Mouse (Mus musculus) neural tube, embryonic 11.5 days (tissue): ENCODE measurements at regions not wholly inside any gene's neighbourhood (a gene's known extent, or its start where the extent isn't known, plus 50 kb on each side); places are given as distances from the start of the nearest gene placed in this dataset.
A peak's percentile ranks its signal among the peaks of the same experiment; 100 is the strongest.
"Not testable (repeated sequence)": the region's sequence is repeated elsewhere in the genome, so short reads cannot be mapped to it uniquely, and the experiment has no call there.

Experiments used
- ATAC-seq: fragments of 200-750 bp; cut with Nextera tagmentation; 2 replicates; pipeline ENCODE4 v1.8.0; 2017; ENCODE audit warnings: moderate number of reproducible peaks, mild to moderate bottlenecking, moderate TSS enrichment, moderate library complexity; ENCODE audit not compliant: insufficient read depth, low FRiP score, low TSS enrichment
- DNase-seq: peaks from one replicate; pipeline ENCODE4 v3.0.0-alpha.2; 2015; ENCODE audit warnings: low spot score
- H3K27ac ChIP-seq: fragments of 300-500 bp; sonication (generic); 2 replicates; pipeline ENCODE4 v1.5.1; 2014; ENCODE audit warnings: low read depth, mild to moderate bottlenecking, low read length
- H3K27me3 ChIP-seq: fragments of 300-500 bp; sonication (generic); 2 replicates; pipeline ENCODE4 v1.6.1; 2014; ENCODE audit warnings: mild to moderate bottlenecking, low read length, mixed read lengths; ENCODE audit not compliant: control insufficient read depth, insufficient read depth
- H3K36me3 ChIP-seq: fragments of 300-500 bp; sonication (generic); 2 replicates; pipeline ENCODE4 v1.6.1; 2014; ENCODE audit warnings: mild to moderate bottlenecking, low read length, moderate library complexity, mixed read lengths; ENCODE audit not compliant: control insufficient read depth, insufficient read depth
- H3K4me1 ChIP-seq: fragments of 300-500 bp; sonication (generic); 2 replicates; pipeline ENCODE4 v1.6.1; 2014; ENCODE audit warnings: low read length, mixed read lengths; ENCODE audit not compliant: control insufficient read depth, insufficient read depth
- H3K4me2 ChIP-seq: fragments of 300-500 bp; sonication (generic); 2 replicates; pipeline ENCODE4 v1.6.1; 2014; ENCODE audit warnings: low read depth, mild to moderate bottlenecking, moderate library complexity
- H3K4me3 ChIP-seq: fragments of 300-500 bp; sonication (generic); 2 replicates; pipeline ENCODE4 v1.5.1; 2014; ENCODE audit warnings: low read depth, low read length
- H3K9ac ChIP-seq: fragments of 300-500 bp; sonication (generic); 2 replicates; pipeline ENCODE4 v1.6.1; 2014; ENCODE audit warnings: mild to moderate bottlenecking, low read length
- H3K9me3 ChIP-seq: fragments of 300-500 bp; sonication (generic); 2 replicates; pipeline ENCODE4 v1.6.1; 2016; ENCODE audit warnings: low read length; ENCODE audit not compliant: control insufficient read depth
- WGBS: fragments of 180-500 bp; shearing (Covaris S2); extraction: QIAGEN DNeasy Blood & Tissue Kit; methylation state at CpG from one replicate; pipeline ENCODE4 v1.1.7; 2014; 5-methylcytosine and 5-hydroxymethylcytosine counted together

- no peaks in the 10 kb centered on the region for H3K27me3 ChIP-seq
- ATAC-seq (peak; percentile 38; the same call in 1 of the 2 replicates), DNase-seq (no peak)
- H3K4me1 ChIP-seq: no peaks in the 10 kb centered on the region
- H3K36me3 ChIP-seq: no peaks in the 10 kb centered on the region
- no peak overlapping the region for H3K27ac ChIP-seq
- no peaks in the 10 kb centered on the region for H3K9me3 ChIP-seq
- 57% methylated on average over 3 of the region's 3 CpGs for WGBS
- no peak overlapping the region for H3K4me3 ChIP-seq
- no peak overlapping the region for H3K9ac ChIP-seq
- no peak overlapping the region for H3K4me2 ChIP-seq
Measured at GRCm38 (mm10) chr13:4712698-4713097, 103.7 kb upstream of the Akr1e1 start.

- ATAC-seq, H3K4me1 ChIP-seq, H3K36me3 ChIP-seq, H3K9ac ChIP-seq, H3K9me3 ChIP-seq, H3K27ac ChIP-seq, H3K4me2 ChIP-seq, DNase-seq, H3K27me3 ChIP-seq, H3K4me3 ChIP-seq: not testable (repeated sequence)
- 57% methylated on average over 2 of the region's 2 CpGs for WGBS
Measured at GRCm38 (mm10) chr13:4699591-4699990, 90.6 kb upstream of the Akr1e1 start.

- H3K36me3 ChIP-seq: no peaks in the 10 kb centered on the region
- ATAC-seq: no peak
- H3K27me3 ChIP-seq: no peaks in the 10 kb centered on the region
- H3K4me3 ChIP-seq: no peak overlapping the region
- no peak overlapping the region for H3K9ac ChIP-seq
- peak; percentile 26 for DNase-seq
- H3K9me3 ChIP-seq: no peaks in the 10 kb centered on the region
- WGBS: 41% methylated on average over 11 of the region's 11 CpGs
- H3K27ac ChIP-seq: no peak overlapping the region
- H3K4me1 ChIP-seq: no peaks in the 10 kb centered on the region
- no peak overlapping the region for H3K4me2 ChIP-seq
Measured at GRCm38 (mm10) chr13:4666375-4667140, 57.6 kb upstream of the Akr1e1 start.

GRCm38 (mm10) chr13:4663390-4663789 is 54.4 kb upstream of the Akr1e1 start:
- Histone ChIP-seq H3K36me3 (no peaks in the 10 kb centered on the region), H3K4me1 (no peaks in the 10 kb centered on the region), H3K27ac (no peak overlapping the region), H3K4me3 (no peak overlapping the region), H3K27me3 (no peaks in the 10 kb centered on the region), H3K9ac (no peak overlapping the region), H3K9me3 (no peaks in the 10 kb centered on the region), H3K4me2 (no peak overlapping the region)
- no peak for ATAC-seq
- WGBS: 57% methylated on average over 3 of the region's 3 CpGs
- no peak for DNase-seq

GRCm38 (mm10) chr13:4662336-4663101 is 53.5 kb upstream of the Akr1e1 start:
- 49% methylated on average over 13 of the region's 13 CpGs for WGBS
- Histone ChIP-seq H3K27ac (no peak overlapping the region), H3K36me3 (no peaks in the 10 kb centered on the region), H3K4me1 (no peaks in the 10 kb centered on the region), H3K9ac (no peak overlapping the region), H3K9me3 (no peaks in the 10 kb centered on the region), H3K4me2 (no peak overlapping the region), H3K27me3 (no peaks in the 10 kb centered on the region), H3K4me3 (no peak overlapping the region)
- peak; percentile 49 for DNase-seq
- ATAC-seq: peak; percentile 76; the same call in 1 of the 2 replicates
